Mouse (Mus musculus): ENCODE measurements around the gene P2rx4. TPM values are rescaled to one million over a fixed set of nuclear protein-coding genes. Genes with fewer than 3 reads are reported as not detected.

Gene P2rx4
- polyA plus RNA-seq, 1 experiment from 2014 or later, result 20.1 TPM

DNA sequence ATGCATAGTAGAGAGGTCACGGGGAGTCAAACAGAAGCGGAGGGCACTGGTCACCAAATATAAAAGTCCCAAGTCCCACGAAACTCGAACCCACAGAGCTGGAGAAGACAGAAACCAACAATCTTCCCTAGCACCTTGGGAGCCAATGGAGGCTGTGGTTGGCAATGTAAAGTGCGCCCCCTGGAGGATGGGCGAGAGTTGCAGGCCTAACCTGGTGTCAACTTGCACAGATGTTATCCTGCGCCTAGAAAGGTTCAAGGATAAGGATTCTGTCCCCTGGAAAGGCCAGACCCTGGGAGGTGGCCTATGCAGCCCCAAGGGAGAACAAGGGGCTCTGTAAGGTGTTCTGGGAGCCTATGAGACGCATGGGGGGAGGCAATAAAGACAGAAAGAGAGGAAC, 24.0 kb downstream of the P2rx4 start:
- no peak for DNase-seq (ENCODE audit: low spot score)
- H3K9ac ChIP-seq (ENCODE audit: low read depth, low read length), result no peak overlapping the region

DNA sequence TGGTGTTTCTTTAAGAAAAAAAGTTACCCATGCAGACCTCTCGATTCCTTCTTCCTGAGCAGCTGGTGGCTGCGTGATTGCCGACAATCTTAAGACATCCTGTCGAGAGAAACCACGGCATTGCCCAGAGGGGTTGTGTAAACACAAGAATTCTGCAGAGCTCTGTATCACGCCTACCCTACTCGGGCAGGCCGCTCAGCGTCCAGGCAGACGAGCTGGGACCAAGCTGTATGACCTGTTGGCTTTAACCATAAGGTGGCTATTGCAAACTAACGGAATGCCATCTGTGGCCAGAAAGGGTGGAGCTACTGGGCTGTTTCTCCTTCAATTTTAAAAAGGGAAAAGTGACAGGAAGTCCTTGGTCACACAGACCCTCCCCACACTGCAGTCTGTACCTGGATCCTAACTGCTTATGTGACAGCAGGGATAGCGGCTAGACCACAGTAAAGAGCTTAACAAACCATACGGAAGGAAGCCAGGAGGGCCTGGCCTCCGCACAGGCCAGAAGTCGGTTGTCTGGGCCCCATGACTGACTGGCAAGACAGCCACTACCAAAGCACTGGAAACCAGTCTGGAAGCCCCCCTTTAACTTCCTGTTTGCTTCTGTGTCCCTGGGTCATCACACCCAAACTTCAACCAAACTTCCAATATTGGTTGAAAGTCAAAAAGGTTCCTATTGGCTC, 24.8 kb downstream of the P2rx4 start:
- H3K4me1 ChIP-seq (ENCODE audit: control insufficient read depth, insufficient read depth, low read length), result peaks cover 7% of the 10 kb centered on the region
- ATAC-seq (ENCODE audit: low read depth), result peak; percentile 69; the same call in 1 of the 2 replicates
- H3K4me3 ChIP-seq (ENCODE audit: low read depth, low read length), result no peak overlapping the region
- DNase-seq (ENCODE audit: low spot score), result peak; percentile 71
- H3K36me3 ChIP-seq (ENCODE audit: control insufficient read depth, insufficient read depth, low read length), result peaks cover 7% of the 10 kb centered on the region; the same call in 1 of the 2 replicates
- H3K4me2 ChIP-seq (ENCODE audit: low read depth, low read length), result peak overlapping the region; percentile 16
- no peaks in the 10 kb centered on the region for H3K27me3 ChIP-seq (replicated peaks; ENCODE audit: control insufficient read depth, insufficient read depth, low read length)
- H3K9me3 ChIP-seq (ENCODE audit: control insufficient read depth, low read length), result no peaks in the 10 kb centered on the region
- H3K27ac ChIP-seq (replicated peaks; ENCODE audit: low read depth, low read length), result peak overlapping the region; percentile 79
- no peak overlapping the region; the same call in 1 of the 2 replicates for H3K9ac ChIP-seq (ENCODE audit: low read depth, low read length)
- 22% methylated on average over 15 of the region's 15 CpGs for WGBS

More for the DNA sequence above, 24.0 kb downstream of the P2rx4 start:
- Histone ChIP-seq H3K4me1 (ENCODE audit: control insufficient read depth, insufficient read depth, low read length) (peaks cover 7% of the 10 kb centered on the region), H3K36me3 (ENCODE audit: control insufficient read depth, insufficient read depth, low read length) (peaks cover 6% of the 10 kb centered on the region; the same call in 1 of the 2 replicates), H3K4me3 (ENCODE audit: low read depth, low read length) (no peak overlapping the region), H3K27ac (replicated peaks; ENCODE audit: low read depth, low read length) (peak overlapping the region; percentile 79; the same call in 1 of the 2 replicates), H3K4me2 (ENCODE audit: low read depth, low read length) (peak overlapping the region; percentile 16; the same call in 1 of the 2 replicates), H3K27me3 (replicated peaks; ENCODE audit: control insufficient read depth, insufficient read depth, low read length) (no peaks in the 10 kb centered on the region), H3K9me3 (ENCODE audit: control insufficient read depth, low read length) (no peaks in the 10 kb centered on the region)
- no peak for ATAC-seq (ENCODE audit: low read depth)
- WGBS, result 73% methylated on average over 8 of the region's 8 CpGs

DNA sequence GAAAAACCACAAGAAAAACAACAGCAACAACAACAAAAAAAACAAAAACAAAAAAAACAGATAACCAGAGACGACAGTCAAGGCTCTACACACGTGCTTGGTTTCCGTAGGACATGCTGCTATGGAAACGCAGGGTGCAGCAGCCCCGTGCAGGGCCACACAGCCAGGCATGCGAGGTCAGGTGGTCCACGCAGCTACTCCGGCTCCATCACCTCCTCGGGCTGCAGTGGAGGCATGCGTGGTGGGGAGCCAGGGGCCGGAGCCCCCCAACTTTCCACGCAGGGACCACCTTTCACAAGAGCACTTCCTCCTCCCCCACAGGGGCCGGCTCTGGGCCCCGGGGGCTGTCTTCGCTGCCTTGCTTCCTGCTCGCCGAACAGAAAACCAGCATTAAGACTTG, 26.5 kb downstream of the P2rx4 start:
- no peak for DNase-seq (ENCODE audit: low spot score)
- Histone ChIP-seq H3K27ac (replicated peaks; ENCODE audit: low read depth, low read length) (no peak overlapping the region; the same call in 1 of the 2 replicates), H3K9ac (ENCODE audit: low read depth, low read length) (no peak overlapping the region), H3K9me3 (ENCODE audit: control insufficient read depth, low read length) (no peaks in the 10 kb centered on the region), H3K4me2 (ENCODE audit: low read depth, low read length) (peak overlapping the region; percentile 15; the same call in 1 of the 2 replicates), H3K4me1 (ENCODE audit: control insufficient read depth, insufficient read depth, low read length) (peaks cover 7% of the 10 kb centered on the region), H3K4me3 (ENCODE audit: low read depth, low read length) (no peak overlapping the region), H3K36me3 (ENCODE audit: control insufficient read depth, insufficient read depth, low read length) (peaks cover 13% of the 10 kb centered on the region; the same call in 1 of the 2 replicates), H3K27me3 (replicated peaks; ENCODE audit: control insufficient read depth, insufficient read depth, low read length) (no peaks in the 10 kb centered on the region)
- no peak for ATAC-seq (ENCODE audit: low read depth)
- 47% methylated on average over 14 of the region's 17 CpGs for WGBS

DNA sequence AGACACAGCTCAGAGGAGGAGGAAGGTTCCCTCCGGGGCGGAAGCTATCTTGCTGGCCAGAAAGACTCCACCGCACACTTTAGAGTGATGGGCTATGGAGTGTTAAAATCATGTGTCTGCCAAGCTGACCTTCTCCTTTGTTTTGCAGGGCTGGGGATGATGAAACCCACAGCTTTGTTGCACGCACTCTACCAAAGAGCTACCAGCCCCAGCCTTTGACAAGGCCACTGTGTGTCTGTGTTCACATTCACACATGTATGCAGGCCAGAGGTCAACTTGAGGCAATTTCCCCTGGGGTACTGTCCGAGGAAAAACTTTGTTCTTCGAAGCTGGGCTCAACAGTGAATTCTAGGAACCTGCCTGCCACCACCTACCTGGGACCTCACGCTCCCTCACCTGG, 28.5 kb downstream of the P2rx4 start:
- Histone ChIP-seq H3K4me1 (ENCODE audit: control insufficient read depth, insufficient read depth, low read length) (peaks cover 7% of the 10 kb centered on the region), H3K36me3 (ENCODE audit: control insufficient read depth, insufficient read depth, low read length) (peaks cover 24% of the 10 kb centered on the region; the same call in 1 of the 2 replicates), H3K9ac (ENCODE audit: low read depth, low read length) (no peak overlapping the region), H3K4me2 (ENCODE audit: low read depth, low read length) (no peak overlapping the region), H3K9me3 (ENCODE audit: control insufficient read depth, low read length) (no peaks in the 10 kb centered on the region), H3K27me3 (replicated peaks; ENCODE audit: control insufficient read depth, insufficient read depth, low read length) (no peaks in the 10 kb centered on the region), H3K4me3 (ENCODE audit: low read depth, low read length) (no peak overlapping the region), H3K27ac (replicated peaks; ENCODE audit: low read depth, low read length) (no peak overlapping the region)
- no peak for ATAC-seq (ENCODE audit: low read depth)
- DNase-seq (ENCODE audit: low spot score), result no peak
- 76% methylated on average over 7 of the region's 7 CpGs for WGBS

DNA sequence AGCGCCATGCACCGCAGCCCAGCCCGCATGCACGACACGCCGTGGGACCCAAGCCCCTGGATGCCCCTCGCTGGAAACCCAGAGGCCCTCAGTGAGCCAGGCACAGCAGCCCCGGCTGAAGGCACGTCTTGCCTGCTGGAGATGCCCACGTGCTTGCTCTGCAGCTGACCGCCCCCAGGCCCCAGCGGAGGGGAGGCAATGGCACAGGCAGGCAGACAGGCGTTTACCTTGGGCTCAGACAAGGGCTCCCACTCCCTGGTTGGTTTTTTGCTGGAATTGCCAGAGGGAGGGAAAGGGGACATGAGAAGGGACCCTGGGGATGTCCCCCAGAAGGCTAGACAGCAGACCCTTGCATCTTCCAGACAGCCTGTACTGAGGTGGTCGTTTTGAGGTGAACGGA, 29.4 kb downstream of the P2rx4 start:
- ATAC-seq (ENCODE audit: low read depth), result no peak
- Histone ChIP-seq H3K36me3 (ENCODE audit: control insufficient read depth, insufficient read depth, low read length) (peaks cover 32% of the 10 kb centered on the region; the same call in 1 of the 2 replicates), H3K9ac (ENCODE audit: low read depth, low read length) (no peak overlapping the region), H3K4me1 (ENCODE audit: control insufficient read depth, insufficient read depth, low read length) (peaks cover 7% of the 10 kb centered on the region; the same call in 1 of the 2 replicates), H3K4me3 (ENCODE audit: low read depth, low read length) (no peak overlapping the region), H3K27ac (replicated peaks; ENCODE audit: low read depth, low read length) (no peak overlapping the region), H3K9me3 (ENCODE audit: control insufficient read depth, low read length) (no peaks in the 10 kb centered on the region), H3K4me2 (ENCODE audit: low read depth, low read length) (no peak overlapping the region), H3K27me3 (replicated peaks; ENCODE audit: control insufficient read depth, insufficient read depth, low read length) (no peaks in the 10 kb centered on the region)
- no peak for DNase-seq (ENCODE audit: low spot score)
- 85% methylated on average over 15 of the region's 15 CpGs for WGBS

DNA sequence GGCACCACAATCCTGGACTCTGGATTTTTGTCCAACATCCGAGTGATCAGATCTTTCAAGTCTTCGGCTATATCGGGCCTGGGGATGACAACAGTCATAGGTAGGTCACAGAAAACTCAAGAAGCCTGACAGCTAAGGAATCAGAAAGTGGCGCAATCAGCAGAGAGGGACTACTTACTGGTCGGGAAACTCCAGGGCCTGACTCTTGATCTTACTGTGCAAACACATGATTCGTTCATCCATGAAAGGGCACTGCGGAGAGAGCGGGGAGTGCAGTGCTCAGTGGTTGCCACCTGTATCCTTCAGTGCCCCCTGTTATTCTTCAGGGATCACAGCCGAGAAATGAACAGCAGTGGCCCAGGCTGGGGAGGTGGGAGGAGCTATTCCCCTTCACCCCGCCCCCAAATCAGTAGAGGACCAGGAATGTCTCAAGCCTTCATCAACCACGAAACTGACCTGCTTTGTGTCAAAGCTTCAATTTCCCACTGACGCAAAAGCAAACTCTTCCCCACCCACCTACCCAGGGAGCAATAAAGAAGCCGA, 36.6 kb downstream of the P2rx4 start:
- Histone ChIP-seq H3K27ac (replicated peaks; ENCODE audit: low read depth, low read length) (no peak overlapping the region), H3K27me3 (replicated peaks; ENCODE audit: control insufficient read depth, insufficient read depth, low read length) (no peaks in the 10 kb centered on the region), H3K4me3 (ENCODE audit: low read depth, low read length) (no peak overlapping the region), H3K36me3 (ENCODE audit: control insufficient read depth, insufficient read depth, low read length) (peaks cover 75% of the 10 kb centered on the region), H3K9ac (ENCODE audit: low read depth, low read length) (no peak overlapping the region), H3K4me2 (ENCODE audit: low read depth, low read length) (no peak overlapping the region), H3K4me1 (ENCODE audit: control insufficient read depth, insufficient read depth, low read length) (no peaks in the 10 kb centered on the region), H3K9me3 (ENCODE audit: control insufficient read depth, low read length) (no peaks in the 10 kb centered on the region)
- DNase-seq (ENCODE audit: low spot score), result no peak
- no peak for ATAC-seq (ENCODE audit: low read depth)
- WGBS, result 82% methylated on average over 13 of the region's 13 CpGs

DNA sequence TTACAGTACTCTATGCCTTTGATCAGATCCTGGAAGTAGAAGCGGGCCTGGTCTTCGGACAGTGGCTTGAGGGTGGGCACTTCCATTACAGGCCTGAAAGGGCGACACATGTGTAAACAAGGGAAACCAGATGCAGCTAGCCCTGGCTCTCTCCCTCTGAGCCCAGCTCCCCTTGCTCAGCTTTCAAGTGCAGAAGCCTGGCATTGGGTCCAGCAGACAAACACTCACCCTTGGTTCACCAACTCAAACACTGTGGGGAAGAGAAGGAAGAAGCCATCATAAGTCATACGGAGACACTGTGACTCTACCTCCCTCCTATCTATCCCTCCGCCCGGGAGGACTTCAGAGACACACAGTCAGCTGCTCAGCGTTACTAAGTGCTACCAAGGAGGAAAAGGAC, 40.6 kb downstream of the P2rx4 start:
- Histone ChIP-seq H3K4me3 (ENCODE audit: low read depth, low read length) (no peak overlapping the region), H3K4me2 (ENCODE audit: low read depth, low read length) (no peak overlapping the region), H3K9ac (ENCODE audit: low read depth, low read length) (no peak overlapping the region), H3K4me1 (ENCODE audit: control insufficient read depth, insufficient read depth, low read length) (no peaks in the 10 kb centered on the region), H3K36me3 (ENCODE audit: control insufficient read depth, insufficient read depth, low read length) (peaks cover 53% of the 10 kb centered on the region), H3K27me3 (replicated peaks; ENCODE audit: control insufficient read depth, insufficient read depth, low read length) (no peaks in the 10 kb centered on the region), H3K27ac (replicated peaks; ENCODE audit: low read depth, low read length) (no peak overlapping the region), H3K9me3 (ENCODE audit: control insufficient read depth, low read length) (no peaks in the 10 kb centered on the region)
- WGBS, result 67% methylated on average over 7 of the region's 7 CpGs
- DNase-seq (ENCODE audit: low spot score) (no peak), ATAC-seq (ENCODE audit: low read depth) (no peak)

DNA sequence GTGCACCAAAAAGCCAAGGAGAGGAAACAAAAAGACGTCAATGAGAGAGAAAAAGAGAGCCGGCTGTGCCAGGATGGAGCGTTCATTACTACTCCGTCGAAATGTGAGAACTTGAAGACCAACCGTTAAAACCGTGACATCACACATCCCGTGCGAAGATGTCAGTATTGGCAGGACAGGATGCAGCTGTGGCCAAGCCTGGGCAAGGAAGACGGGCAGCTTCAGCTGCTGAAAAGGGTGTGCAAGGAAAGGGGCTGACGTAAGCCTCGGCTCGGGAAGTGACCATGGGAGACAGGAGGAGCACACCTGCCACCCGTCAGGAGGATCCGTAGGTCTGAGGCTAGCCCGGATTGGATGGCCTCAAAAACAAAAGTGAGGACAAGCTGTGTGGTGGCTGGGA, 47.1 kb downstream of the P2rx4 start:
- no peak overlapping the region for H3K4me2 ChIP-seq (ENCODE audit: low read depth, low read length)
- peaks cover 50% of the 10 kb centered on the region for H3K36me3 ChIP-seq (ENCODE audit: control insufficient read depth, insufficient read depth, low read length)
- DNase-seq (ENCODE audit: low spot score) (peak; percentile 59), ATAC-seq (ENCODE audit: low read depth) (peak; percentile 45; the same call in 1 of the 2 replicates)
- 82% methylated on average over 16 of the region's 16 CpGs for WGBS
- H3K4me1 ChIP-seq (ENCODE audit: control insufficient read depth, insufficient read depth, low read length), result no peaks in the 10 kb centered on the region
- H3K27ac ChIP-seq (replicated peaks; ENCODE audit: low read depth, low read length), result no peak overlapping the region
- no peak overlapping the region for H3K4me3 ChIP-seq (ENCODE audit: low read depth, low read length)
- H3K9ac ChIP-seq (ENCODE audit: low read depth, low read length), result no peak overlapping the region
- no peaks in the 10 kb centered on the region for H3K27me3 ChIP-seq (replicated peaks; ENCODE audit: control insufficient read depth, insufficient read depth, low read length)
- H3K9me3 ChIP-seq (ENCODE audit: control insufficient read depth, low read length), result no peaks in the 10 kb centered on the region
